Mouse (Mus musculus) ES-Bruce4 (cell line): Measurements from ENCODE around the gene Timm23. TPM values are rescaled to one million over a fixed set of nuclear protein-coding genes. Genes with fewer than 3 reads are reported as not detected.
"Not testable (repeated sequence)": the region's sequence is repeated elsewhere in the genome, so short reads cannot be mapped to it uniquely, and the experiment has no call there.

Experiments used
- H3K27ac ChIP-seq: 2 replicates; pipeline ENCODE4 v1.5.1; 2012; ENCODE audit warnings: low read length, inconsistent platforms; ENCODE audit not compliant: insufficient read depth
- H3K27me3 ChIP-seq: 2 replicates; pipeline ENCODE4 v1.6.1; 2012; ENCODE audit warnings: mild to moderate bottlenecking, low read length, inconsistent platforms; ENCODE audit not compliant: control insufficient read depth, poor library complexity, insufficient read depth, severe bottlenecking
- H3K36me3 ChIP-seq: 2 replicates; pipeline ENCODE4 v1.6.1; 2012; ENCODE audit warnings: inconsistent platforms, mild to moderate bottlenecking, low read length, moderate library complexity; ENCODE audit not compliant: control insufficient read depth, poor library complexity, insufficient read depth, severe bottlenecking
- H3K4me1 ChIP-seq: one replicate; pipeline ENCODE4 v1.8.1; 2011; ENCODE audit warnings: low read length; ENCODE audit not compliant: control insufficient read depth, insufficient read depth
- H3K4me3 ChIP-seq: 2 replicates; pipeline ENCODE4 v1.5.1; 2011; ENCODE audit warnings: low read depth, mild to moderate bottlenecking, low read length
- H3K9ac ChIP-seq: 2 replicates; pipeline ENCODE4 v1.6.1; 2012; ENCODE audit warnings: low read depth, mild to moderate bottlenecking, inconsistent platforms; ENCODE audit not compliant: poor library complexity, severe bottlenecking
- H3K9me3 ChIP-seq: replicated peaks from 2 replicates; pipeline ENCODE4 v1.6.1; 2012; ENCODE audit warnings: mild to moderate bottlenecking, low read length, inconsistent platforms; ENCODE audit not compliant: control insufficient read depth, poor library complexity, insufficient read depth, severe bottlenecking
- CTCF ChIP-seq: IDR thresholded peaks from one replicate; pipeline ENCODE4 v1.8.1; 2011; ENCODE audit warnings: low read depth, low read length
- EP300 ChIP-seq: IDR thresholded peaks from 2 replicates; pipeline ENCODE4 v1.6.1; 2011; ENCODE audit warnings: low read depth, low read length; ENCODE audit not compliant: insufficient read depth
- POLR2A ChIP-seq: IDR thresholded peaks from one replicate; pipeline ENCODE4 v1.8.1; 2011; ENCODE audit warnings: low read length; ENCODE audit not compliant: insufficient read depth
- polyA plus RNA-seq: library from polyadenylated mRNA; stranded (reverse); fragments of >200 nt; gene quantifications from 2 replicates; pipeline ENCODE4 v1.2.4, GENCODE M21; 2011; ENCODE audit warnings: low read depth; ENCODE audit not compliant: missing spikeins, insufficient read depth, insufficient read length

Timm23 gene
- polyA plus RNA-seq, 1 experiment = 170 TPM

GRCm38 (mm10) chr14:32180861-32181260, 20.8 kb downstream of the Timm23 start:
- Histone ChIP-seq H3K4me3 (no peak overlapping the region), H3K36me3 (peaks cover 55% of the 10 kb centered on the region), H3K9me3 (no peaks in the 10 kb centered on the region), H3K27me3 (no peaks in the 10 kb centered on the region), H3K9ac (no peak overlapping the region), H3K27ac (no peak overlapping the region), H3K4me1 (no peaks in the 10 kb centered on the region)
- no peak for TF ChIP-seq CTCF
- TF ChIP-seq POLR2A = no peak
- no peak for TF ChIP-seq EP300

GRCm38 (mm10) chr14:32179393-32180195, 22.1 kb downstream of the Timm23 start:
- Histone ChIP-seq H3K4me1 (no peaks in the 10 kb centered on the region), H3K4me3 (no peak overlapping the region), H3K27ac (no peak overlapping the region), H3K36me3 (peaks cover 51% of the 10 kb centered on the region), H3K9ac (no peak overlapping the region), H3K27me3 (no peaks in the 10 kb centered on the region), H3K9me3 (no peaks in the 10 kb centered on the region)
- TF ChIP-seq CTCF (no peak), POLR2A (no peak), EP300 (no peak)

GRCm38 (mm10) chr14:32176590-32176989, 25.1 kb downstream of the Timm23 start:
- not testable (repeated sequence) for H3K4me3 ChIP-seq, H3K27me3 ChIP-seq, H3K4me1 ChIP-seq, H3K27ac ChIP-seq, H3K9ac ChIP-seq, H3K9me3 ChIP-seq
- peaks cover 44% of the 10 kb centered on the region for H3K36me3 ChIP-seq

- TF ChIP-seq POLR2A (no peak), CTCF (no peak), EP300 (no peak)
- Histone ChIP-seq H3K4me1 (no peaks in the 10 kb centered on the region), H3K27ac (no peak overlapping the region), H3K4me3 (no peak overlapping the region), H3K27me3 (no peaks in the 10 kb centered on the region), H3K9ac (no peak overlapping the region), H3K36me3 (peaks cover 46% of the 10 kb centered on the region), H3K9me3 (no peaks in the 10 kb centered on the region)
Observed at GRCm38 (mm10) chr14:32175310-32175709, 26.4 kb downstream of the Timm23 start.

- Histone ChIP-seq H3K27ac (no peak overlapping the region), H3K9me3 (no peaks in the 10 kb centered on the region), H3K36me3 (peaks cover 29% of the 10 kb centered on the region), H3K4me3 (no peak overlapping the region), H3K27me3 (no peaks in the 10 kb centered on the region), H3K9ac (no peak overlapping the region), H3K4me1 (no peaks in the 10 kb centered on the region)
- no peak for TF ChIP-seq POLR2A
- TF ChIP-seq EP300 = no peak
- no peak for TF ChIP-seq CTCF
Observed at GRCm38 (mm10) chr14:32170137-32170536, 31.6 kb downstream of the Timm23 start.

- no peaks in the 10 kb centered on the region for H3K9me3 ChIP-seq
- H3K27ac ChIP-seq = no peak overlapping the region
- H3K4me3 ChIP-seq = no peak overlapping the region
- no peaks in the 10 kb centered on the region for H3K27me3 ChIP-seq
- H3K36me3 ChIP-seq = peaks cover 20% of the 10 kb centered on the region
- no peak for TF ChIP-seq CTCF
- no peaks in the 10 kb centered on the region for H3K4me1 ChIP-seq
- no peak overlapping the region for H3K9ac ChIP-seq
Observed at GRCm38 (mm10) chr14:32168653-32169231, 33.0 kb downstream of the Timm23 start.
